Mouse (Mus musculus) heart, embryonic 10.5 days (tissue): ENCODE measurements around the gene Cldn34c3. TPM values are rescaled to one million over a fixed set of nuclear protein-coding genes. Genes with fewer than 3 reads are reported as not detected.
"Not testable (repeated sequence)": the region's sequence is repeated elsewhere in the genome, so short reads cannot be mapped to it uniquely, and the experiment has no call there.

ENCODE experiments used
- DNase-seq: peaks from one replicate; pipeline ENCODE4 v3.0.0-alpha.2; 2017; ENCODE audit warnings: low spot score
- H3K27ac ChIP-seq: fragments of 300-500 bp; sonication (generic); 2 replicates; pipeline ENCODE4 v1.5.1; 2016; ENCODE audit warnings: mild to moderate bottlenecking
- H3K27me3 ChIP-seq: fragments of 300-500 bp; sonication (generic); 2 replicates; pipeline ENCODE4 v1.6.1; 2016; ENCODE audit warnings: mild to moderate bottlenecking; ENCODE audit not compliant: poor library complexity, insufficient read depth, severe bottlenecking
- H3K36me3 ChIP-seq: fragments of 300-500 bp; sonication (generic); 2 replicates; pipeline ENCODE4 v1.6.1; 2016; ENCODE audit warnings: mild to moderate bottlenecking, moderate library complexity
- H3K4me1 ChIP-seq: fragments of 300-500 bp; sonication (generic); 2 replicates; pipeline ENCODE4 v1.6.1; 2016; ENCODE audit warnings: mild to moderate bottlenecking
- H3K4me3 ChIP-seq: fragments of 300-500 bp; sonication (generic); 2 replicates; pipeline ENCODE4 v1.5.1; 2016; ENCODE audit warnings: mild to moderate bottlenecking, moderate library complexity
- H3K9me3 ChIP-seq: fragments of 300-500 bp; sonication (generic); 2 replicates; pipeline ENCODE4 v1.6.1; 2016; ENCODE audit warnings: mild to moderate bottlenecking, moderate library complexity
- polyA plus RNA-seq: library from polyadenylated mRNA; unstranded; fragments of >200 nt; fragmentation: Nextera tagmentation; extraction: Ambion mirVana; gene quantifications from 2 replicates; pipeline ENCODE4 v1.2.1, GENCODE M21; 2016

Gene Cldn34c3
- not detected in 2 replicates for polyA plus RNA-seq

DNA sequence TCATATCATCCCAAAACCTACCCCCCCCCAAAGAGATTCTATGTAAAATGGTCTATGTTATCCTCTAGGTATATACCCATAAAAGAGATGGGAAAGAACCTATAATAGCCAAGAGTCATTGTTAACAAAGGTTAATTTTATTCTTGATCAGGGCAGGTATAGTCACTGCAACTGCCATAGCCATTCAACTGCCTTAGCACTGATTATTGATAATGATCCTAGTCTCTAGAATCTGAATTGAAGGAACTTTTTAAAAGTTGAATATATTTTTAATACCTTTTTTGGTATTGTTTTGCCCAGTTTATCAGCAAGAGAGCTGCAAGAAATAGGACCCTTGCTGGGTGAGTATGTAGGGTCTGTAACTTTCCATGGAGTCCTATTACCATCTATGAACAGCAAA lies at the start of gene Cldn34c3:
Gene Cldn34c3, plus strand, starts transcription at position 301 of the 400 bp plus-strand sequence.
- not testable (repeated sequence) for H3K36me3 ChIP-seq, H3K9me3 ChIP-seq, DNase-seq, H3K27me3 ChIP-seq, H3K4me3 ChIP-seq, H3K4me1 ChIP-seq, H3K27ac ChIP-seq

Other genes starting within 250 kb of the Cldn34c3 start
- not detected in 2 replicates for gene Cldn34c2, start 212.0 kb upstream of the Cldn34c3 start, polyA plus RNA-seq
- not detected in 2 replicates for gene Gm17467, start 88.9 kb upstream of the Cldn34c3 start, polyA plus RNA-seq